Mouse (Mus musculus) layer of hippocampus, postnatal 10 days (tissue): ENCODE measurements around the gene Mmp11. TPM values are rescaled to one million over a fixed set of nuclear protein-coding genes. Genes with fewer than 3 reads are reported as not detected.

ENCODE experiments used
- total RNA-seq, 2 experiments: library from RNA; stranded (reverse); gene quantifications; 2 replicates each; pipeline ENCODE4 v1.2.3; 2021

Gene Mmp11
- total RNA-seq, 2 experiments from 2014 or later: 2.0 to 4.1 TPM

Other genes starting within 250 kb of the Mmp11 start
- gene Cabin1, start 172.2 kb downstream of the Mmp11 start, total RNA-seq: 10 to 100 TPM; 72.5 to 96.4 TPM
- 10 to 100 TPM; 34.4 to 34.8 TPM for gene Ddt, start 163.1 kb downstream of the Mmp11 start, total RNA-seq
- gene Gm20441, start 155.5 kb downstream of the Mmp11 start, total RNA-seq: not detected
- under 1 TPM; 0.96 to 0.98 TPM for gene Gstt3, start 155.1 kb downstream of the Mmp11 start, total RNA-seq
- 1 to 10 TPM; 2.8 to 5.2 TPM for gene Gstt1, start 137.9 kb downstream of the Mmp11 start, total RNA-seq
- gene Gstt4, start 114.0 kb downstream of the Mmp11 start, total RNA-seq: not detected
- 1 to 10 TPM; 5.0 to 6.1 TPM for gene Gstt2, start 99.1 kb downstream of the Mmp11 start, total RNA-seq
- 100 to 1,000 TPM; 674 to 738 TPM for gene Mif, start 76.3 kb downstream of the Mmp11 start, total RNA-seq
- gene Derl3, start 43.1 kb downstream of the Mmp11 start, total RNA-seq: 1 to 10 TPM in 1 of 2 experiments, not detected in 1; 1.7 TPM
- 10 to 100 TPM; 99.2 to 99.3 TPM for gene Smarcb1, start 14.9 kb downstream of the Mmp11 start, total RNA-seq
- gene Chchd10, start 3.4 kb downstream of the Mmp11 start, total RNA-seq: 100 to 1,000 TPM; 185 to 218 TPM
- gene Gm867, start 4.2 kb upstream of the Mmp11 start, total RNA-seq: under 1 TPM; 0.71 to 0.83 TPM
- not detected for gene Vpreb3, start 6.6 kb upstream of the Mmp11 start, total RNA-seq
- not detected for gene Gm5134, start 18.0 kb upstream of the Mmp11 start, total RNA-seq
- gene Zfp280b, start 96.2 kb upstream of the Mmp11 start, total RNA-seq: 10 to 100 TPM in 1 of 2 experiments, 1 to 10 TPM in 1; 9.1 to 11.2 TPM
- gene Slc5a4b, start 174.5 kb upstream of the Mmp11 start, total RNA-seq: under 1 TPM in 1 of 2 experiments, not detected in 1; 0.09 TPM
- gene Slc5a4a, start 211.0 kb upstream of the Mmp11 start, total RNA-seq: not detected